Mouse (Mus musculus): Measurements from ENCODE around the gene Vwa5b1. TPM values are rescaled to one million over a fixed set of nuclear protein-coding genes. Genes with fewer than 3 reads are reported as not detected.

The Vwa5b1 gene
- total and polyA plus RNA-seq, 2 experiments from 2014 or later = 2.7 to 9.0 TPM

DNA sequence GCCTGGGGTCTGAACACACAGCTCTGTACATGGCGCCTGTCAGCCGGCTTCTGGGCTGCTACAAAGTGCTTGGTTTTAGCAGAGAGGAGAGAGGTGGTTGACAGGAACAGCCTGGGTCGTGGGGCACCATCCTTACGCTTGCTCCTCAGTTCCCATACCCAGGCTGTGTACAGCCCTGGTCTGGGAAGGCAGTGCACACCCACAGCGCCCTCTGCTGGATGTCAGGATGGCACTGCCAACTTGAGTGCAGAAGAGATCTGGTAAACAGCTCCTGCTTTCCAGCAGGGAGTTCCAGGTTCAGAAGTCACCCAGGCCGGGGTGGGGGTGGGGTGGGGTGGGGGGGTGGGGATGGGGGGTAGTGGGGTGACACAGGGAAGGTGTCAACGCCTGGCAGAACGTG lies 73.7 kb downstream of the Vwa5b1 start:
- Histone ChIP-seq H3K36me3 (ENCODE audit: insufficient read depth, low read length) (no peaks in the 10 kb centered on the region), H3K4me3 (ENCODE audit: low read length) (no peak overlapping the region), H3K27ac (no peak overlapping the region), H3K4me2 (ENCODE audit: low read depth, low read length) (no peak overlapping the region), H3K27me3 (ENCODE audit: insufficient read depth, low read length) (no peaks in the 10 kb centered on the region), H3K4me1 (ENCODE audit: insufficient read depth, low read length) (no peaks in the 10 kb centered on the region), H3K9ac (replicated peaks; ENCODE audit: low read length) (no peak overlapping the region), H3K9me3 (ENCODE audit: low read length) (no peaks in the 10 kb centered on the region)
- peak; percentile 92 for ATAC-seq
- TF ChIP-seq CTCF (IDR thresholded peaks at IDR 0.05; ENCODE audit: low read depth) = peak; percentile 96
- peak; percentile 94 for DNase-seq (ENCODE audit: low spot score)
- WGBS = 6% methylated on average over 8 of the region's 8 CpGs

DNA sequence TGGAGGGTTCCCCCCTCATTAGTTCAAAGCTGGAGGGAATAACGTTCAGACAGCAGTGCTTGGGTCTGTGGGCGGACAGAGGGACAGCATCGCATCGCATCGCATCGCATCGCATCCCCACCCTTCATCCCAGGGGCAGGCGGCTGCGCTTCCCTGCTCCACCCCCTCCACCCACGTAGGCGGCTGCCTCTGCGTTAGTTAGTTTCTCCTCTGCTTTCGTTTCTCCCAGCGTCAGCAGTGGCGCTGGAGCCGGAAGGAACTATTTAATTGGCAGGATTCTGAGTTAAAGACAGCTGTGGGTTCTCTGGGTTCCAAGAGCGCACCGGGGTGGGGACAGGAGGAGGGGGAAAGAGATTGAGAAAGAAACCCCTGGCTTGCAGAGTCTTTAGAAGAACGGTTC lies 80.2 kb downstream of the Vwa5b1 start:
- Histone ChIP-seq H3K9me3 (ENCODE audit: low read length) (no peaks in the 10 kb centered on the region), H3K27me3 (ENCODE audit: insufficient read depth, low read length) (no peaks in the 10 kb centered on the region), H3K27ac (no peak overlapping the region), H3K4me1 (ENCODE audit: insufficient read depth, low read length) (peaks cover 7% of the 10 kb centered on the region; the same call in 1 of the 2 replicates), H3K36me3 (ENCODE audit: insufficient read depth, low read length) (no peaks in the 10 kb centered on the region), H3K4me2 (ENCODE audit: low read depth, low read length) (peak overlapping the region; percentile 62), H3K9ac (replicated peaks; ENCODE audit: low read length) (peak overlapping the region; percentile 15; the same call in 1 of the 2 replicates), H3K4me3 (ENCODE audit: low read length) (peak overlapping the region; percentile 24)
- TF ChIP-seq CTCF (IDR thresholded peaks at IDR 0.05; ENCODE audit: low read depth) = no peak
- peak; percentile 70 for DNase-seq (ENCODE audit: low spot score)
- 2% methylated on average over 19 of the region's 19 CpGs for WGBS
- ATAC-seq = peak; percentile 37; the same call in 1 of the 2 replicates

DNA sequence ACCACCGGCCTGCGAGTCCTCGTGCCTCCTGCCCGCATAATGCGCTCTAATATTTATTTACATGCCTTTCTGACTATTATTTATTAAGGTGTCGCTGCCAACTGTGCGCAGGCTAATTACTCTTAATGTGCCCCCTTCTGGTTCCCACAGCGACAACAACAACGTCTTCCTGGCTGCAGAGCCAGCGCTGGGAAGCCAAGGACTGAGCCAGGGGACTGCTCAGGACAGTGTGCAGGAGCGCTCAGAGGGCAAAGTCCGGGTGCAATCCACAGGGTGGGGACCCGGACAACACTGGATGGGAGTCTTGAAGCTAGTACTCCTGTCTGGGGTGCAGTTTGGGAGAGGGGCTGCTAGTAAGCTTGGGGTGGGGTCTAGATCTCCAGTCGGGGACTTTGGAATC lies 80.8 kb downstream of the Vwa5b1 start:
- Histone ChIP-seq H3K9me3 (ENCODE audit: low read length) (no peaks in the 10 kb centered on the region), H3K27me3 (ENCODE audit: insufficient read depth, low read length) (no peaks in the 10 kb centered on the region), H3K27ac (no peak overlapping the region), H3K36me3 (ENCODE audit: insufficient read depth, low read length) (no peaks in the 10 kb centered on the region), H3K4me3 (ENCODE audit: low read length) (no peak overlapping the region), H3K4me2 (ENCODE audit: low read depth, low read length) (peak overlapping the region; percentile 62), H3K9ac (replicated peaks; ENCODE audit: low read length) (no peak overlapping the region), H3K4me1 (ENCODE audit: insufficient read depth, low read length) (peaks cover 7% of the 10 kb centered on the region; the same call in 1 of the 2 replicates)
- TF ChIP-seq CTCF (IDR thresholded peaks at IDR 0.05; ENCODE audit: low read depth) = peak; percentile 30; the same call in 1 of the 2 replicates
- 3% methylated on average over 14 of the region's 14 CpGs for WGBS
- DNase-seq (ENCODE audit: low spot score) (peak; percentile 48), ATAC-seq (0 out of 2 replicates have a peak, but pooled peaks have one; percentile 54)

- Histone ChIP-seq H3K9me3 (ENCODE audit: low read length) (no peaks in the 10 kb centered on the region), H3K9ac (replicated peaks; ENCODE audit: low read length) (no peak overlapping the region), H3K4me2 (ENCODE audit: low read depth, low read length) (no peak overlapping the region), H3K27ac (no peak overlapping the region), H3K4me1 (ENCODE audit: insufficient read depth, low read length) (peaks cover 7% of the 10 kb centered on the region; the same call in 1 of the 2 replicates), H3K27me3 (ENCODE audit: insufficient read depth, low read length) (no peaks in the 10 kb centered on the region), H3K36me3 (ENCODE audit: insufficient read depth, low read length) (no peaks in the 10 kb centered on the region), H3K4me3 (ENCODE audit: low read length) (no peak overlapping the region)
- ATAC-seq = no peak
- DNase-seq (ENCODE audit: low spot score) = no peak
- 6% methylated on average over 2 of the region's 3 CpGs for WGBS
- TF ChIP-seq CTCF (IDR thresholded peaks at IDR 0.05; ENCODE audit: low read depth) = no peak
Observed at GRCm38 (mm10) chr4:138554302-138554701, 81.4 kb downstream of the Vwa5b1 start.

DNA sequence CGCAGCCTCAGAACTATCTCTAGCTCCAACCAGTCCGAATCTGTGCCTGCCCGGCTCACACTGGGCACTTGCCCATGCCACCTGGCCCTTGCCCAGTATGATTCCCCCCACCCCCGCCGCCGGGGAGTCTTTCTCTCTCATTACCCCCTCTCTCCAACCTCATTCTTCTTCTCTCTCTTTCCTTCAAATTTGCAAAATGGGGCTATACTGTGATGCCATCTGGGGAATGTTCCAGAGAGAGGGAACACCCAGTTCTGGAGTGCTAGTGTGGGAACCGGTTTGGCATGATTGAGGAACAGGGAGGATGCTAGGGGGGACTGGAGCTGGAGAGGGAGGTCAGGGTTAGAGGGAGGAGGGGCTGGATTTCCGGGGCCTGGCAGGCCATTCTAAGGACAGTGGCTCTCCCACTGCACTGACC lies 82.2 kb downstream of the Vwa5b1 start:
- H3K4me3 ChIP-seq (ENCODE audit: low read length) = no peak overlapping the region
- H3K4me1 ChIP-seq (ENCODE audit: insufficient read depth, low read length) = peaks cover 7% of the 10 kb centered on the region; the same call in 1 of the 2 replicates
- no peaks in the 10 kb centered on the region for H3K27me3 ChIP-seq (ENCODE audit: insufficient read depth, low read length)
- no peak for ATAC-seq
- no peak overlapping the region for H3K27ac ChIP-seq
- TF ChIP-seq CTCF (IDR thresholded peaks at IDR 0.05; ENCODE audit: low read depth) = no peak
- H3K9me3 ChIP-seq (ENCODE audit: low read length) = no peaks in the 10 kb centered on the region
- no peak for DNase-seq (ENCODE audit: low spot score)
- WGBS = 46% methylated on average over 8 of the region's 8 CpGs
- no peaks in the 10 kb centered on the region for H3K36me3 ChIP-seq (ENCODE audit: insufficient read depth, low read length)
- no peak overlapping the region for H3K9ac ChIP-seq (replicated peaks; ENCODE audit: low read length)
- no peak overlapping the region for H3K4me2 ChIP-seq (ENCODE audit: low read depth, low read length)

DNA sequence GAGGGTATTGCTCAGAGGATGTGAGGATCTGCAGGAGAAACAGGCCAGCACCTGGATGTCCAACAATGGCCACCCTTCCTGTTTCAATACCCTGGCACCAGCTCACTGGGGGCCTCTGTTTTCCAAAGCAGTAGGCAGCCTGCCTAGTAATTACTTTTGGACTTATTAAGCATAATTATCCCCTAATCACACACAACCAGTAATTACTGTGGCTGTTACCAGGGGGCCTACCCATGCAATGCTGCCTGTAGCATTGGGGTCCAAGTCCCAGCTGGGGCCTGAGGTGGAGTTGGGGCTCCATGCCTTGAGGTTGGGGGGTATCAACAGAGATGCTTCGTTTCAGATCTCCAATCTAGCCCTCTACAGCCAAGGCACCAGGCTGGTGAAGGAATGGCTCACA lies 82.6 kb downstream of the Vwa5b1 start:
- no peak overlapping the region for H3K27ac ChIP-seq
- 15% methylated on average over 1 of the region's 1 CpGs for WGBS
- DNase-seq (ENCODE audit: low spot score) = no peak

DNA sequence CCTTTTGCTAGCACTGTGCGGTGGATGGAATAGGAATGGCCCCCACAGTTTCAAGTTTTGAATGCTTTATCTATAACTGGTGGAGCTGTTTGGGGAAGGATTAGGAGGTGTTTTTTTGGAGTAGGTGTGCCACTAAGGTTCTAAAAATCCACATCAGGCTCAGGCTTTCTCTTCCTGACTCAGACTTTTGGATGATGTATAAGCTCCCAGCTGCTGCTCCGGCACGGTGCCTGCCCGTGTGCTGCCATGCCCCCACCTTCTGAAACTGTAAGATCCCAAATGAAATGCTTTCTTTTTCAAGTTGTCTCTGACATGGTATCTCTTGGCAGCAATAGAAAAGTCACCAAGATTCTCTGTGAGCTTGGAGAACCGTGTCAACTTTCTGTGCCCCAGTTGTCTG lies 84.1 kb downstream of the Vwa5b1 start:
- no peaks in the 10 kb centered on the region for H3K36me3 ChIP-seq (ENCODE audit: insufficient read depth, low read length)
- H3K27me3 ChIP-seq (ENCODE audit: insufficient read depth, low read length) = no peaks in the 10 kb centered on the region
- H3K4me1 ChIP-seq (ENCODE audit: insufficient read depth, low read length) = peaks cover 14% of the 10 kb centered on the region; the same call in 1 of the 2 replicates
- no peak overlapping the region for H3K4me3 ChIP-seq (ENCODE audit: low read length)
- 87% methylated on average over 5 of the region's 5 CpGs for WGBS
- H3K9ac ChIP-seq (replicated peaks; ENCODE audit: low read length) = no peak overlapping the region
- TF ChIP-seq CTCF (IDR thresholded peaks at IDR 0.05; ENCODE audit: low read depth) = no peak
- DNase-seq (ENCODE audit: low spot score) (no peak), ATAC-seq (no peak)
- H3K9me3 ChIP-seq (ENCODE audit: low read length) = no peaks in the 10 kb centered on the region
- H3K4me2 ChIP-seq (ENCODE audit: low read depth, low read length) = no peak overlapping the region
- no peak overlapping the region for H3K27ac ChIP-seq

More for the DNA sequence above, 82.6 kb downstream of the Vwa5b1 start:
- peaks cover 10% of the 10 kb centered on the region; the same call in 1 of the 2 replicates for H3K4me1 ChIP-seq (ENCODE audit: insufficient read depth, low read length)
- no peak overlapping the region for H3K4me2 ChIP-seq (ENCODE audit: low read depth, low read length)
- no peaks in the 10 kb centered on the region for H3K36me3 ChIP-seq (ENCODE audit: insufficient read depth, low read length)
- no peaks in the 10 kb centered on the region for H3K9me3 ChIP-seq (ENCODE audit: low read length)
- no peak for ATAC-seq
- no peak for TF ChIP-seq CTCF (IDR thresholded peaks at IDR 0.05; ENCODE audit: low read depth)
- no peaks in the 10 kb centered on the region for H3K27me3 ChIP-seq (ENCODE audit: insufficient read depth, low read length)
- no peak overlapping the region for H3K9ac ChIP-seq (replicated peaks; ENCODE audit: low read length)
- H3K4me3 ChIP-seq (ENCODE audit: low read length) = no peak overlapping the region
